Mouse (Mus musculus) embryonic fibroblast, embryonic 13.5 days (primary cell): ENCODE measurements around the gene Deup1. TPM values are rescaled to one million over a fixed set of nuclear protein-coding genes. Genes with fewer than 3 reads are reported as not detected.

Source experiments
- H3K27ac ChIP-seq: 2 replicates; pipeline ENCODE4 v1.5.1; 2012; ENCODE audit warnings: low read length, control low read depth, inconsistent platforms; ENCODE audit not compliant: insufficient read depth
- H3K4me1 ChIP-seq: 2 replicates; pipeline ENCODE4 v1.6.1; 2011; ENCODE audit warnings: low read length; ENCODE audit not compliant: control insufficient read depth, insufficient read depth
- H3K4me3 ChIP-seq: 2 replicates; pipeline ENCODE4 v1.5.1; 2011; ENCODE audit warnings: mild to moderate bottlenecking, control low read depth, low read length; ENCODE audit not compliant: insufficient read depth
- CTCF ChIP-seq: IDR thresholded peaks from 2 replicates; pipeline ENCODE4 v1.5.1; 2011; ENCODE audit warnings: mild to moderate bottlenecking, control low read depth, low read length, moderate library complexity, borderline replicate concordance; ENCODE audit not compliant: insufficient read depth
- POLR2A ChIP-seq: IDR thresholded peaks from 2 replicates; pipeline ENCODE4 v1.6.1; 2011; ENCODE audit warnings: low read depth, mild to moderate bottlenecking, control low read depth, low read length, moderate library complexity
- polyA plus RNA-seq: library from polyadenylated mRNA; stranded (reverse); fragments of >200 nt; gene quantifications from 2 replicates; pipeline ENCODE4 v1.2.4, GENCODE M21; 2011; ENCODE audit warnings: low read depth; ENCODE audit not compliant: missing spikeins, insufficient read length

The Deup1 gene
- polyA plus RNA-seq, 1 experiment: not detected

DNA sequence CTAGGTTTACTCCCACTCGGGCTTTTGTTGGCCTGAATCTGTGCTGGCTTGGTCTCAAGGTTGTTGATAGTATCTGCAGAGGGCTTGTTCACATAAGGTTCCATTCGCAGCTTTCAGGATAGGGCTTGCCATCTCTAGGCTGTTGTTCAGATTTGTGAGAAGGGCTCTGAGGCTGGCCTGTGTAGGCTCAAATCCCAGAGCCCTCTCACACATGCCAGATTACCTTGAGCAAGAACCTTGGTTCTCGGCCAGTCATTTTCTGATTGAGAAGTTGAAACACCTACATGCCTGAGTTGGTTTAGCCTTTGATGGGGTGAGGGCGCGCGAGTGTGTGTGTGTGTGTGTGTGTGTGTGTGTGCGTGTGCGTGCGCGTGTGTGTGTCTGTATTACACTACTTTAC lies 105.4 kb downstream of the Deup1 start:
- Histone ChIP-seq H3K27ac (no peak overlapping the region), H3K4me3 (no peak overlapping the region), H3K4me1 (no peaks in the 10 kb centered on the region)
- TF ChIP-seq POLR2A (no peak), CTCF (no peak)

DNA sequence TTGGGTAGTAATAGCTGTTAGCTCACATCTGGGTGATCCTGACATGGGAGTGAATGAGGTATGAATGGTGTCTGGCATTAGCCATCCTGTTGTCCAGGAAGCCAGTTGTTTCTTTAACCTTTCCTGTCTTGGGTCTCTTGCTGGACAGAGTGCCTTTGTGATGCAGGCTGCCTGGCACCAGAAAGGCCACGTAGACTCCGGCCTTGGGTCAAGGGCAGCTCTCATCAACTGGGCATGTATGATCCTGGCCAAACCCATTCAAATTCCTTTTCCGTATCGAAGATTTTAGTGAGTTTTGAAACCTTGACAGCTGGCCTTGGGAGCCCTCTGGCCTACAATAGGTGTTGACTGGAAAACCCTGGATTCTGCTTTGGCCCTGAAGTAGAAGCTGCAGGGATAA lies 109.8 kb downstream of the Deup1 start:
- TF ChIP-seq CTCF (no peak), POLR2A (no peak)
- Histone ChIP-seq H3K4me3 (no peak overlapping the region), H3K27ac (no peak overlapping the region), H3K4me1 (no peaks in the 10 kb centered on the region)

DNA sequence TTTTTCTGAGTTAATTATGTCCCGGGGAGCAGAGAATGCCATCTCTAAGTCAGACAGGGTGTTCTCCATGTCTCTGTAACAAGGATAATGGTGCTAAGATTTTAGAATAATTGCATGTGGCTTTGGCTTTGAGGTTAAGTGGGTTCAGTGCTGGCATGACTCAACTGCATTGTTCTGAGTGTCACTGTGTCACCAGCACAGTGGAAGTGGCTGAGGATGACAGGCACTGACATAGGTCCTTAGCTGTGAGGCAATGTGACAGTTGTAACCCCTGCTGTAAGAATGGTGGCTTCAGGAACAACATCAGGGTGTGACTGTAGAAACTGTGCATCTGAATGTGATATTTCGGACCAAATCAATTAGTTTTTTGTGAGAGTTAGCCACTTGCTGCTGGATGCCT lies 111.7 kb downstream of the Deup1 start:
- no peak overlapping the region for H3K4me3 ChIP-seq
- H3K4me1 ChIP-seq: no peaks in the 10 kb centered on the region
- no peak for TF ChIP-seq POLR2A
- no peak for TF ChIP-seq CTCF
- H3K27ac ChIP-seq: no peak overlapping the region

DNA sequence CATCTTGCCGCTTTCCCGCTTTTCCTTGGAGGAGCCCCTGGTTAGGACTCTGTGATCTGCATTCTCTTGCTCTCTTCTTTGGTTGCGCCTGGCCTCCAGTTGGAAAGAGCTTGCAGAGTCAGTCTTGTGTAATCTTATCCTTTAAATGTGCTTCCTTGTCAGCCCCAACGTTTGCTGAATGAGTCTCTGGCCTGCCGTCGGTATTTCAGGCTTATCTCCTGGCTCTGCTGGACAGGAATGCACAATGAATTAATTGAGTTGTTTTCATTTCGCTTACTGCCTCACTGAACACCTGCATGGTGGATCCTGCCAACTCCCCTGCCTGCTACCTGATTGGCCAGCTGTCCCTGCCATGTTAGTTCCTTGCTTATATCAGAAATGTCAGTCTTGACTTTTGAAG lies 114.8 kb downstream of the Deup1 start:
- TF ChIP-seq POLR2A (no peak), CTCF (no peak)
- Histone ChIP-seq H3K27ac (no peak overlapping the region), H3K4me1 (0 out of 2 replicates have a peak, but pooled peaks cover under 1% of the 10 kb centered on the region), H3K4me3 (no peak overlapping the region)

DNA sequence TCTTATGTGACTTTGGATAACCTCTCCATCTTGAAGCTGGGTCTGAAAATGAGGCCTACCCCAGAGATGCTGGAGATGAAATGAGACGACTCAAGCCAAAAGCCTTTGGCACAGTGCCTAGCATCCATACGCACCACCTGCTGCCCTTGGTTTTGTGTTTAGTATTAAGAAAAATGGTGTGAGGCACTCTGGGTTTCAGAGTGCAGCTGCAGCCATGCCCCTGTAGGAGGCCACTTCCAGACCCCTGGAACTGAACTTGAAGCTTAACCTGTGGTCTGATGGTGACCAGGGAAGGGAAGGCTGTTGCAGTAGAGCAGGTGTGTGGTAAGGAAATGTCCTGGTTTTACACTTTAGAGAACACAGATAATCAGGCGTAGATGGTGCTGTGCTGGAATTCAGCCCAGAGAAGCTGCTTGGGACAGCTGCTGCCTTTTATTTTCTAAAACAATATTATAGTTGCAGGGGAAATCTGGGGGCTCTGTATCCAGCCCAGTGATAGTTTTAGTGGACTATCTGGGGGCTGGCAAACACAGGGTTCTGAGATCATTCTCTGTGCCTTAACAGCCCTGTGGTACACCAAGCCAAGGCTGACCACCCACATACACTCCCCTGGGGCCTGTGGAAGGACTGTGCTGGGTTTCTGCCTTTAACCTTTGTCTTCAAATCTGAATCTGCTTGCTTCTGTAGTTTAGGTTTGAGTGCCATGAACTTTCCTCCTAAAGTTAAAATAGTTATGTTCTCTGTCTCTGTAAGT lies 117.0 kb downstream of the Deup1 start:
- Histone ChIP-seq H3K27ac (no peak overlapping the region), H3K4me1 (peaks cover 12% of the 10 kb centered on the region; the same call in 1 of the 2 replicates), H3K4me3 (no peak overlapping the region)
- TF ChIP-seq CTCF (no peak), POLR2A (no peak)

Other genes starting within 250 kb of the Deup1 start
- 16.7 and 19.3 TPM in 2 replicates for gene Smco4, start 134.5 kb downstream of the Deup1 start, polyA plus RNA-seq
- gene Slc36a4, start 81.8 kb upstream of the Deup1 start, polyA plus RNA-seq: 20.2 and 23.8 TPM in 2 replicates
- not detected in 2 replicates for gene Mtnr1b, start 246.6 kb upstream of the Deup1 start, polyA plus RNA-seq